Mouse (Mus musculus) cerebellum, adult 11 months (tissue): Measurements from ENCODE around the gene Bcam.
"Not testable (repeated sequence)": the region's sequence is repeated elsewhere in the genome, so short reads cannot be mapped to it uniquely, and the experiment has no call there.

Experiments
- DNase-seq: peaks from one replicate; pipeline ENCODE4 v3.0.0; 2022

Bcam gene

GRCm38 (mm10) chr7:19770984-19771391 lies at the start of gene Bcam:
TSS of gene Bcam (minus strand) at chr7:19771016.
- DNase-seq = no peak

- no peak for DNase-seq
Observed at GRCm38 (mm10) chr7:19818875-19819274, 48.1 kb upstream of the Bcam start.

GRCm38 (mm10) chr7:19818440-19818839 lies 47.6 kb upstream of the Bcam start:
- no peak for DNase-seq

GRCm38 (mm10) chr7:19817382-19818105 lies 46.7 kb upstream of the Bcam start:
- DNase-seq = no peak

GRCm38 (mm10) chr7:19816224-19816771 lies 45.5 kb upstream of the Bcam start:
- DNase-seq = no peak

GRCm38 (mm10) chr7:19815296-19816223 lies 44.7 kb upstream of the Bcam start:
- DNase-seq = no peak

GRCm38 (mm10) chr7:19813579-19814122 lies 42.8 kb upstream of the Bcam start:
- DNase-seq = no peak

GRCm38 (mm10) chr7:19813161-19813560 lies 42.3 kb upstream of the Bcam start:
- DNase-seq = no peak

GRCm38 (mm10) chr7:19811114-19811513 lies 40.3 kb upstream of the Bcam start:
- no peak for DNase-seq

GRCm38 (mm10) chr7:19809369-19809768 lies 38.6 kb upstream of the Bcam start:
- DNase-seq = no peak

GRCm38 (mm10) chr7:19806356-19806969 lies 35.6 kb upstream of the Bcam start:
- no peak for DNase-seq

- DNase-seq = peak; percentile 25
Observed at GRCm38 (mm10) chr7:19802995-19803394, 32.2 kb upstream of the Bcam start.

- DNase-seq = no peak
Observed at GRCm38 (mm10) chr7:19800764-19801163, 29.9 kb upstream of the Bcam start.

GRCm38 (mm10) chr7:19796697-19797588 lies 26.1 kb upstream of the Bcam start, which contains the start of gene Cblc:
TSS of gene Cblc (minus strand) at chr7:19796809.
- no peak for DNase-seq

GRCm38 (mm10) chr7:19796254-19796653 lies 25.4 kb upstream of the Bcam start:
- no peak for DNase-seq

GRCm38 (mm10) chr7:19795236-19795635 lies 24.4 kb upstream of the Bcam start:
- DNase-seq = no peak

- DNase-seq = no peak
Observed at GRCm38 (mm10) chr7:19792701-19793630, 22.1 kb upstream of the Bcam start.

GRCm38 (mm10) chr7:19791504-19791903 lies 20.7 kb upstream of the Bcam start:
- DNase-seq = not testable (repeated sequence)

GRCm38 (mm10) chr7:19789904-19790347 lies 19.1 kb upstream of the Bcam start:
- peak; percentile 69 for DNase-seq

GRCm38 (mm10) chr7:19785874-19786458 lies 15.2 kb upstream of the Bcam start:
- no peak for DNase-seq
